Mouse (Mus musculus): ENCODE data around the gene Amph.

- no peak for TF ChIP-seq CTCF (IDR thresholded peaks at IDR 0.05; ENCODE audit: control insufficient read depth, insufficient read depth, insufficient read length)
- TF ChIP-seq MAX (IDR thresholded peaks at IDR 0.05): no peak
- TF ChIP-seq CEBPB (IDR thresholded peaks at IDR 0.05; ENCODE audit: low read depth): no peak
- TF ChIP-seq MYOG (IDR thresholded peaks at IDR 0.05; ENCODE audit: control insufficient read depth, extremely low read depth, insufficient read length): no peak
- no peak for TF ChIP-seq USF1 (IDR thresholded peaks at IDR 0.05; ENCODE audit: low read depth)
- TF ChIP-seq MYOD1 (IDR thresholded peaks at IDR 0.05; ENCODE audit: control insufficient read depth, insufficient read length, low read depth): no peak
- TF ChIP-seq FOSL1 (IDR thresholded peaks at IDR 0.05; ENCODE audit: insufficient read depth, low read length, poor library complexity, severe bottlenecking): no peak
Measured at GRCm38 (mm10) chr13:19054504-19054903, 106.5 kb downstream of the Amph start.
